Mouse (Mus musculus): ENCODE measurements at regions not wholly inside any gene's neighbourhood (a gene's known extent, or its start where the extent isn't known, plus 50 kb on each side); places are given as distances from the start of the nearest gene placed in this dataset.
A peak's percentile ranks its signal among the peaks of the same experiment; 100 is the strongest.

DNA sequence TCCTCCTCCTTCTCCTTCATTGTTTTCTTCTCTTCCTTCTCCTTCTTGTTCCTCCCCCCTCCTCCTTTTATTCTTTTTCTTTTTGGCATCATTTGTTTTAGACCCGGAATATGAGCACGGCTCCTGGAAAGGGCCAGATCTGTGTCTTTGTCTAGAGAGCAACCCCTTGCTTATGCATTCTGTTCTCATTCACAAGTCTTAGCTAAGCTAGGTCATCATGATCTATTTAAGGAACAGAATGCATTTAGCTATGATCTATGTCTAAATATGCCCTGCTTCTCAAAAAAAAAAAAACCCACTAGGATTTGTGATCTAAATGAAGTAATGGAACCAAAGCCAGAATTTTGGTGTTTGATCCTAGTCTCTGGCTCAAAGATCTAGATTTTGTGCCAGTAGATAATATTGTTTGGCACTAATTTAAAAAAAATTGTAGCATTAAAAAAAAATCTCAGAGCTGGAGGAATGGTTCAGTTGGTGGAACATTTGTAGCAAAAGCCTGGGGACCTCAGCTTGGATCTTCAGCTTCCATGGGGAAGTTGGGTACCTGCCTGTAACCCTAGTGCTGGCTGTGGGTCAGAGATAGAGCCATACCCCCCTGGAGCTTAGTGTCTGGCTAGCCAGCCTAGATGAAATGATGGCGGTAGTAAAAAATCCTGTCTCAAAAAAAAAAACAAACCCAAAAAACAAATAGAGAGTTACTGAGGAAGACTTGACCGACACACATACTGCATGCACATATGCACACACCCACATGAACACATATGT, 100.5 kb upstream of the Got2 start:
- TF ChIP-seq GATA1 (IDR thresholded peaks at IDR 0.05; ENCODE audit: low read length): no peak

GRCm38 (mm10) chr8:95987011-95987440, 98.7 kb upstream of the Got2 start:
- TF ChIP-seq GATA1 (IDR thresholded peaks at IDR 0.05; ENCODE audit: low read length): no peak

DNA sequence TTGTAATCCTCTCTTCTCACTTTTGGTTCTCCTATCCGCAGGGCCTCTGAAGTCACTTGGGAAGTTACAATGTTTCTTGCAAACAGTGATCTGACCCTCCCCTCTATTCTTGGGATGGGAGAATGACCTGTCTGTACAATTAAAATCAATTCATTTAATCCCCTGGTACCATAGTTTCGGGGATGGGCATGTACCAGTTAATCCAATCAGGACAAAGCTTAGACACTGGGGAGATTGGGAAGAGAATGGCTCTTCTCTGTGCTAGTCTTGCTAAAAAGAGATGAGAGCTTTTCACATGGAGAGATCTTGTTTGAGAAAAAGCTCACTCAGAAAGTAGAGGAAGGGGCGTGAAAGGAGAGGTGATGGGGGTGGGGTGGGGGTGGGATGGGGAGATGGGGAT, 98.1 kb upstream of the Got2 start:
- TF ChIP-seq GATA1 (IDR thresholded peaks at IDR 0.05; ENCODE audit: low read length): no peak

DNA sequence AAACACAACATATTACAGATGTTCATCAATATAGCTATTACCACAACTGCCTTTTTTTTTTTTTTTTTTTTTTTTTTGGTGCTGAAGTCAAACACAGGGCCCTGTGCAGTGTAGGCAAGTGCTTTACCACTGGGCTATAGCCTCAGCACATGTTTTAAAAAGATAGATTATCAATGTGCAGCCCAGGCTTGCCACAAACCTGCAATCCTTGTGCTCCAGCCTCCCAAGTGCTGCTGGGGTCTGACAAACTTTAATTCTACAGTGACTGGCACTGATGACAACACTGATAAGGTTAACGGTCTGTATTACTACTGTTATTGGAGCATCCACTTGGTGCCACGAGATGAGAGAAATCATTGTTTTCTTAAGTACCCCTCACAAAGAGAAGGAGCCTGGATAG, 95.3 kb upstream of the Got2 start:
- TF ChIP-seq GATA1 (IDR thresholded peaks at IDR 0.05; ENCODE audit: low read length): peak; percentile 61

DNA sequence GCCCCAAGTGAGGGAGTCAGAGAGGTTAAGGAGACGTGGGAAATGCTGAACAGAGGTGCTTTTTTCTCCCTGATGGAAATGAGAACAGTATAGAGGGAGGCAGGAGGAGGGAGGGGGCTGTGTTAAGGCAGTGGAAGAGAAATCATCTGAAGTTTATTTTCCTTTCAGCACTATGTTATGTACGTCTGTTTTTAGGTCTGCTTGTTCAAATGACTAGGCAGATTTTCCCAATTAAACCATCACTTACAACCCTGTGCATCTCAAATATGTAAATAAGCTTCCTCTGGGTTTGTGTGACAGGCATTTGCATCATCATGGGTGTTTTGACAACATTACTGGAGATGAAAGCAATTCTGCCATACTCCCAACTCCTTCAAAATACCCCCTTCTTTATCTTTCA, 92.1 kb upstream of the Got2 start:
- TF ChIP-seq GATA1 (IDR thresholded peaks at IDR 0.05; ENCODE audit: low read length): no peak

DNA sequence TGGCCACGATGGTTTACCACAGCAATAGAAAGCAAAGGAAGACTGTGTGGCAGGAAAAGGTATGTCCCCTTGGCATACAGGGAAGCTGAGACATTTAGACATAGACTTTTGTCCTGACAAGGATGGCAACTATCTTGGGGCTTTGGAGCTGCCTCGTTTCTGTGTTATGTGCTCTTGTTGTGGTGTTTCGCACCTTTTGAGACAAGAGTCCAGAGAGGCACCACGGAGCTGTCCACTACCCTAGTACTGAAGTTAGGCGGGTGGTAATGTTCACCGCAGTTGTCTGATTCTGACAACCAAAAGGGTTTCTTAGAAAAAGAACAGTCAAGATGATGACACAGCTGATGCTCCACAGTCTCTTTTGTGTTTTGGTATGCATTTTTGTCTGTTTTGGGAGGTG, 90.9 kb upstream of the Got2 start:
- no peak for TF ChIP-seq GATA1 (IDR thresholded peaks at IDR 0.05; ENCODE audit: low read length)

GRCm38 (mm10) chr8:95974889-95975288, 86.5 kb upstream of the Got2 start:
- no peak for TF ChIP-seq GATA1 (IDR thresholded peaks at IDR 0.05; ENCODE audit: low read length)

DNA sequence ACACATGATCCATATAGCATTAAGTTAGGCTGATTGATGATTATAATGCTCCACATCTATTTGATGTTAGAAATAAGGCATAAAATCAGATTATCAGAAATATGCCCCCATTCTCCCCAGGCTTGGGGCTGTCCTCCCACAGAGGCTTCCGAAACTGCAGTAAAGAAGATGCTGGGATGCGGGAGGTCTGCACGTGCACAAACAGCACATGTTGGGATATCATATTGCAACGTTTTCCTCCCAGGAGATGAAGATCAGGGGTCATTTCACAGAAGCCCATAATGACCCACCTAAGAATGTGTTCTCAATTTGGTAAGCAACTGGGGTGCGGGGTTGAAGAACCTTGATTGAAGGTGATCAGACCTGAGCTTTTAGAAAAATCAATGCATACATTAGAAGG, 85.9 kb upstream of the Got2 start:
- TF ChIP-seq GATA1 (IDR thresholded peaks at IDR 0.05; ENCODE audit: low read length): no peak

DNA sequence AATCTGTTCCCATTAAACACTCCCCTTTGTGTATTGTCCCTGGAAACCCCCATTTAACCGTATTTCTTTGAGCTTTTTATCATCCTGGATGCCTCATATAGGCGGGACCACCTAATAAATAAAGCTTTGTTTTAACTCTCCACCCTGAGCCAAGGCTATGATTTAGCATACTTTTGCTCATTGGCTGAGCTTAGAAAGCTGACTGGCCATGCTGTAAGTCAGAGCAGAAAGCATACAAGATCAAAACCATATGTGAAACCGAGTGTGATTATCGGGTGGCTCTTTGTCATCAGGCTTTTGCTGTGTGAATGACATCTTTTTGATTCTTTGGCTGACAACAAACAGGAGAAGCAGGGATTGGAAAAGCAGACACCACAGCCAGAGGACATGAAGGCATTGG, 85.2 kb upstream of the Got2 start:
- TF ChIP-seq GATA1 (IDR thresholded peaks at IDR 0.05; ENCODE audit: low read length): no peak

GRCm38 (mm10) chr8:95968828-95969227, 80.5 kb upstream of the Got2 start:
- no peak for TF ChIP-seq GATA1 (IDR thresholded peaks at IDR 0.05; ENCODE audit: low read length)

- no peak for TF ChIP-seq GATA1 (IDR thresholded peaks at IDR 0.05; ENCODE audit: low read length)
Measured at GRCm38 (mm10) chr8:95966430-95966829, 78.1 kb upstream of the Got2 start.

GRCm38 (mm10) chr8:95952257-95952656, 63.9 kb upstream of the Got2 start:
- no peak for TF ChIP-seq GATA1 (IDR thresholded peaks at IDR 0.05; ENCODE audit: low read length)

- no peak for TF ChIP-seq GATA1 (IDR thresholded peaks at IDR 0.05; ENCODE audit: low read length)
Measured at GRCm38 (mm10) chr8:95951794-95952193, 63.4 kb upstream of the Got2 start.
